Mouse (Mus musculus) forebrain, embryonic 13.5 days (tissue): Measurements from ENCODE around the gene Ufd1. TPM values are rescaled to one million over a fixed set of nuclear protein-coding genes. Genes with fewer than 3 reads are reported as not detected.

ENCODE experiments used
- ATAC-seq: fragments of 200-750 bp; cut with Nextera tagmentation; 2 replicates; pipeline ENCODE4 v1.8.0; 2017
- H3K27ac ChIP-seq: fragments of 300-500 bp; sonication (generic); 2 replicates; pipeline ENCODE4 v1.5.1; 2015; ENCODE audit warnings: inconsistent platforms, mild to moderate bottlenecking, moderate library complexity
- H3K27me3 ChIP-seq: fragments of 300-500 bp; sonication (generic); 2 replicates; pipeline ENCODE4 v1.6.1; 2015; ENCODE audit warnings: mild to moderate bottlenecking, inconsistent platforms
- H3K36me3 ChIP-seq: fragments of 300-500 bp; sonication (generic); 2 replicates; pipeline ENCODE4 v1.6.1; 2015; ENCODE audit warnings: mild to moderate bottlenecking, inconsistent platforms; ENCODE audit not compliant: poor library complexity, severe bottlenecking
- H3K4me1 ChIP-seq: fragments of 300-500 bp; sonication (generic); 2 replicates; pipeline ENCODE4 v1.6.1; 2015; ENCODE audit warnings: inconsistent platforms
- H3K4me2 ChIP-seq: fragments of 300-500 bp; sonication (generic); 2 replicates; pipeline ENCODE4 v1.6.1; 2015; ENCODE audit warnings: inconsistent platforms, mild to moderate bottlenecking, moderate library complexity
- H3K4me3 ChIP-seq: fragments of 300-500 bp; sonication (generic); 2 replicates; pipeline ENCODE4 v1.5.1; 2015; ENCODE audit warnings: mild to moderate bottlenecking, inconsistent platforms
- H3K9ac ChIP-seq: fragments of 300-500 bp; sonication (generic); 2 replicates; pipeline ENCODE4 v1.6.1; 2015; ENCODE audit warnings: mild to moderate bottlenecking, inconsistent platforms
- H3K9me3 ChIP-seq: fragments of 300-500 bp; sonication (generic); replicated peaks from 2 replicates; pipeline ENCODE4 v1.6.1; 2016; ENCODE audit warnings: inconsistent platforms
- WGBS: fragments of 180-500 bp; shearing (Covaris S2); methylation state at CpG from one replicate; pipeline ENCODE4 v1.1.7; 2015; 5-methylcytosine and 5-hydroxymethylcytosine counted together
- polyA plus RNA-seq: library from polyadenylated mRNA; unstranded; fragments of >200 nt; fragmentation: Nextera tagmentation; extraction: Ambion mirVana; gene quantifications from 2 replicates; pipeline ENCODE4 v1.2.1, GENCODE M21; 2015

Ufd1 gene
- polyA plus RNA-seq, 1 experiment from 2014 or later: 118 TPM

GRCm38 (mm10) chr16:18876091-18876441 is 64.5 kb downstream of the Ufd1 start:
- ATAC-seq: no peak
- peaks cover 36% of the 10 kb centered on the region for H3K4me1 ChIP-seq
- H3K27ac ChIP-seq: peak overlapping the region; percentile 96
- H3K27me3 ChIP-seq: no peaks in the 10 kb centered on the region
- H3K9ac ChIP-seq: peak overlapping the region; percentile 93
- peak overlapping the region; percentile 84 for H3K4me3 ChIP-seq
- no peaks in the 10 kb centered on the region for H3K9me3 ChIP-seq
- peaks cover 34% of the 10 kb centered on the region for H3K36me3 ChIP-seq
- WGBS: under 1% methylated on average over 17 of the region's 17 CpGs
- peak overlapping the region; percentile 83 for H3K4me2 ChIP-seq

- peak within 1 kb of the TSS; percentile 83 for H3K4me2 ChIP-seq
- H3K36me3 ChIP-seq: peaks cover 34% of the 10 kb centered on the region
- peak within 1 kb of the TSS; percentile 93 for H3K9ac ChIP-seq
- peak; percentile 92 for ATAC-seq
- H3K27me3 ChIP-seq: no peaks in the 10 kb centered on the region
- H3K9me3 ChIP-seq: no peaks in the 10 kb centered on the region
- H3K27ac ChIP-seq: peak within 1 kb of the TSS; percentile 96
- peak within 1 kb of the TSS; percentile 84 for H3K4me3 ChIP-seq
- under 1% methylated on average over 67 of the region's 93 CpGs for WGBS
- peaks cover 37% of the 10 kb centered on the region for H3K4me1 ChIP-seq
These were observed 65.1 kb downstream of the Ufd1 start, which contains the start of the genes Mrpl40 and Hira for GRCm38 (mm10) chr16:18876442-18877308. Gene Mrpl40 (minus strand): TSS chr16:18876862. Gene Hira (plus strand): TSS chr16:18877037.

- WGBS: under 1% methylated on average over 43 of the region's 43 CpGs
- Histone ChIP-seq H3K4me1 (peaks cover 37% of the 10 kb centered on the region), H3K36me3 (peaks cover 30% of the 10 kb centered on the region), H3K9me3 (no peaks in the 10 kb centered on the region), H3K9ac (peak overlapping the region; percentile 93), H3K4me2 (peak overlapping the region; percentile 83), H3K27me3 (no peaks in the 10 kb centered on the region), H3K27ac (peak overlapping the region; percentile 96), H3K4me3 (peak overlapping the region; percentile 84)
- ATAC-seq: peak; percentile 38
These were observed 66.0 kb downstream of the Ufd1 start for GRCm38 (mm10) chr16:18877386-18878090.

- no peak for ATAC-seq
- Histone ChIP-seq H3K36me3 (peaks cover 23% of the 10 kb centered on the region), H3K27ac (peak overlapping the region; percentile 96), H3K4me1 (peaks cover 37% of the 10 kb centered on the region), H3K4me2 (peak overlapping the region; percentile 83), H3K4me3 (peak overlapping the region; percentile 84), H3K9ac (peak overlapping the region; percentile 93), H3K27me3 (no peaks in the 10 kb centered on the region), H3K9me3 (no peaks in the 10 kb centered on the region)
- WGBS: 31% methylated on average over 20 of the region's 20 CpGs
These were observed 66.6 kb downstream of the Ufd1 start for GRCm38 (mm10) chr16:18878091-18878720.

- Histone ChIP-seq H3K27ac (no peak overlapping the region), H3K9me3 (no peaks in the 10 kb centered on the region), H3K4me1 (peaks cover 20% of the 10 kb centered on the region), H3K27me3 (no peaks in the 10 kb centered on the region), H3K4me3 (no peak overlapping the region), H3K4me2 (no peak overlapping the region), H3K36me3 (peaks cover 24% of the 10 kb centered on the region), H3K9ac (no peak overlapping the region)
- ATAC-seq: no peak
These were observed 72.5 kb downstream of the Ufd1 start for GRCm38 (mm10) chr16:18884044-18884443.

Other genes starting within 250 kb of the Ufd1 start
- gene Tbx1, start 221.1 kb upstream of the Ufd1 start, polyA plus RNA-seq: 0.39 and 0.56 TPM in 2 replicates
- gene Gp1bb, start 189.4 kb upstream of the Ufd1 start, polyA plus RNA-seq: 5.1 and 6.0 TPM in 2 replicates
- gene Gm49601, start 185.4 kb upstream of the Ufd1 start, polyA plus RNA-seq: 10.0 and 18.2 TPM in 2 replicates
- 115 and 120 TPM in 2 replicates for gene Sept5, start 181.8 kb upstream of the Ufd1 start, polyA plus RNA-seq
- gene Cldn5, start 34.9 kb upstream of the Ufd1 start, polyA plus RNA-seq: 44.6 and 53.2 TPM in 2 replicates
- 48.7 and 51.3 TPM in 2 replicates for gene Cdc45, start 208 bp downstream of the Ufd1 start, polyA plus RNA-seq
- 26.1 and 29.6 TPM in 2 replicates for gene 2510002D24Rik, start 24.8 kb downstream of the Ufd1 start, polyA plus RNA-seq
- not detected in 2 replicates for gene Gm28539, start 24.8 kb downstream of the Ufd1 start, polyA plus RNA-seq
- gene Mrpl40, start 65.1 kb downstream of the Ufd1 start, polyA plus RNA-seq: 78.6 and 87.4 TPM in 2 replicates
- 21.4 and 25.8 TPM in 2 replicates for gene Hira, start 65.3 kb downstream of the Ufd1 start, polyA plus RNA-seq